Mouse (Mus musculus) kidney, postnatal 0 days (tissue): ENCODE measurements at regions not wholly inside any gene's neighbourhood (a gene's known extent, or its start where the extent isn't known, plus 50 kb on each side); places are given as distances from the start of the nearest gene placed in this dataset.

Experiments used
- ATAC-seq: fragments of 200-750 bp; cut with Nextera tagmentation; replicated peaks from 2 replicates; pipeline ENCODE4 v1.8.0; 2017; ENCODE audit warnings: low read depth, moderate number of reproducible peaks, moderate TSS enrichment, moderate library complexity; ENCODE audit not compliant: low FRiP score
- DNase-seq: peaks from one replicate; pipeline ENCODE4 v3.0.0-alpha.2; 2016; ENCODE audit warnings: low spot score
- H3K27ac ChIP-seq: fragments of 300-500 bp; sonication (generic); 2 replicates; pipeline ENCODE4 v1.5.1; 2014; ENCODE audit warnings: mild to moderate bottlenecking
- H3K27me3 ChIP-seq: fragments of 300-500 bp; sonication (generic); 2 replicates; pipeline ENCODE4 v1.6.1; 2014; ENCODE audit warnings: low read length, mixed read lengths; ENCODE audit not compliant: insufficient read depth
- H3K36me3 ChIP-seq: fragments of 300-500 bp; sonication (generic); 2 replicates; pipeline ENCODE4 v1.6.1; 2014; ENCODE audit warnings: low read length, mixed read lengths; ENCODE audit not compliant: insufficient read depth
- H3K4me1 ChIP-seq: fragments of 300-500 bp; sonication (generic); replicated peaks from 2 replicates; pipeline ENCODE4 v1.6.1; 2014; ENCODE audit warnings: antibody characterized with exemption, low read length, mixed read lengths; ENCODE audit not compliant: insufficient read depth
- H3K4me2 ChIP-seq: fragments of 300-500 bp; sonication (generic); 2 replicates; pipeline ENCODE4 v1.6.1; 2014; ENCODE audit warnings: mild to moderate bottlenecking, low read length, moderate library complexity, mixed read lengths
- H3K4me3 ChIP-seq: fragments of 300-500 bp; sonication (generic); replicated peaks from 2 replicates; pipeline ENCODE4 v1.5.1; 2014; ENCODE audit warnings: low read depth, low read length
- H3K9ac ChIP-seq: fragments of 300-500 bp; sonication (generic); 2 replicates; pipeline ENCODE4 v1.6.1; 2014; ENCODE audit warnings: low read depth, low read length
- H3K9me3 ChIP-seq: fragments of 300-500 bp; sonication (generic); replicated peaks from 2 replicates; pipeline ENCODE4 v1.6.1; 2016; ENCODE audit warnings: low read length, inconsistent platforms, mixed read lengths
- CTCF ChIP-seq: IDR thresholded peaks from 2 replicates; pipeline ENCODE4 v1.5.1; 2016; ENCODE audit warnings: antibody characterized with exemption, low read depth, mild to moderate bottlenecking, moderate library complexity
- WGBS: fragments of 180-500 bp; shearing (Covaris S2); extraction: QIAGEN DNeasy Blood & Tissue Kit; methylation state at CpG from one replicate; pipeline ENCODE4 v1.1.7; 2014; 5-methylcytosine and 5-hydroxymethylcytosine counted together

DNA sequence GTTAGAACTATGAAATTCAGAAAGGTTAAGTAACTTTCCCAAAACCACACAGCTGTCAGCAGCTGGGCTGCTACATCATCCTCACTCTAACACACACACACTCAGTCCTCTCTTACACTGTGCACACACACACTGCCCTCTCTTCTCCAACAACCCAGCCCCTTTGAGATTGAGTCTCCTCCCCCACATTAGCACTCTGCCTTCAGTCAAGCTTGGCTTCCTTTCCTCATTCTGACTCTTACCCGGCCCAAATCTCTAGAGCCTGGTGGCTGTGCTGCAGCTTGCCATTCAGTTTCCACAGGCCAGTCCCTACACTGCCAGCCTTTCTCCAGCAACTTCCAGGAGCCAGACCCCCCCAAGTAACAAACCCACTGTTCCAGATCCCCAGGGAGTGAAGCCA, 602.0 kb upstream of the Adam5 start:
- H3K27ac ChIP-seq = no peak overlapping the region
- DNase-seq = peak; percentile 56
- H3K9me3 ChIP-seq = no peaks in the 10 kb centered on the region
- no peak overlapping the region for H3K4me3 ChIP-seq
- no peak overlapping the region for H3K4me2 ChIP-seq
- no peaks in the 10 kb centered on the region for H3K36me3 ChIP-seq
- no peaks in the 10 kb centered on the region for H3K27me3 ChIP-seq
- no peak overlapping the region for H3K9ac ChIP-seq
- TF ChIP-seq CTCF = no peak
- peaks cover 16% of the 10 kb centered on the region for H3K4me1 ChIP-seq
- no peak; the same call in 1 of the 2 replicates for ATAC-seq
- 30% methylated on average over 1 of the region's 1 CpGs for WGBS

DNA sequence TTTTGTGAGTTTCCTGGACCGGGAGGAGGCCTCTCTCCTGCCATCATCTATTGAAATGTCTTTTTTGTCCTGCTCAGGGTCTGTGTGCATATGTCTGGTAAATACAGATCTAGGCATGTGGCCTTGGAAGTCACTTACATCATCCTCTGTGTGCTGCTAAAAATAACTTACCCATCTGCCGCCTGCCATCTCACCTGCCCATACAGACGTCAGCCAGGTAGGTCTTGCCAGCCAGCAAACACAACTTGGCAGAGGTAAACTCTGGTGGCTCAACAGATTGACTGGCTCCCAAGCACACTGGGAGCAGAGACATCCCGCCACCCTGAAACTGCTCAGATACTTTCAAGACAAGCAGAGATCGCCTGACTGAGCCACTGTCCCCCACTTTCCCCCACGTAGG, 597.3 kb upstream of the Adam5 start:
- WGBS = 91% methylated on average over 6 of the region's 6 CpGs
- Histone ChIP-seq H3K9me3 (no peaks in the 10 kb centered on the region; the same call in 1 of the 2 replicates), H3K4me1 (no peaks in the 10 kb centered on the region), H3K4me2 (no peak overlapping the region), H3K36me3 (no peaks in the 10 kb centered on the region), H3K27ac (no peak overlapping the region), H3K4me3 (no peak overlapping the region), H3K27me3 (no peaks in the 10 kb centered on the region), H3K9ac (no peak overlapping the region)
- no peak for TF ChIP-seq CTCF
- ATAC-seq (no peak), DNase-seq (no peak)

DNA sequence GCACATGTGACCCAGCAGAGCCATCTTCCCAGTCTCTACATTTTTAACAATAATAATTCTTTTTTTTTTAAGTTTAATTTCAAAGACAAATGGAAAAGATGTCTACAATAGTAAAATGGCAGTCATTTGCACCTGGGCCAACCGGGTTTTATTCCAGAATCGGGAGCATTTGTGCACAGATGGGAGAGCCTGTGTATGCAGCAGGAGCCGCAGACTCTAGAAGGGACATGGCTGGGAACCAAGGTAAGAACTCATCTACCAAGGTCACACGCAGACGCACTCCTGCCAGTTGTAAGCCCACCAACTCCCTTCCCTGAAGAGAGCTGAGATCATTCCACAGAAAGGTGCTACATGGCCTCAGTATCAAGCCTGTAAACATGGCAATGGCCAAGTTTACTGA, 586.4 kb upstream of the Adam5 start:
- H3K27me3 ChIP-seq = no peaks in the 10 kb centered on the region
- H3K4me3 ChIP-seq = no peak overlapping the region
- no peaks in the 10 kb centered on the region for H3K4me1 ChIP-seq
- H3K36me3 ChIP-seq = no peaks in the 10 kb centered on the region
- H3K9me3 ChIP-seq = no peaks in the 10 kb centered on the region
- ATAC-seq = no peak
- WGBS = 94% methylated on average over 5 of the region's 5 CpGs
- DNase-seq = no peak
- TF ChIP-seq CTCF = no peak
- no peak overlapping the region for H3K9ac ChIP-seq
- H3K27ac ChIP-seq = no peak overlapping the region
- no peak overlapping the region for H3K4me2 ChIP-seq

DNA sequence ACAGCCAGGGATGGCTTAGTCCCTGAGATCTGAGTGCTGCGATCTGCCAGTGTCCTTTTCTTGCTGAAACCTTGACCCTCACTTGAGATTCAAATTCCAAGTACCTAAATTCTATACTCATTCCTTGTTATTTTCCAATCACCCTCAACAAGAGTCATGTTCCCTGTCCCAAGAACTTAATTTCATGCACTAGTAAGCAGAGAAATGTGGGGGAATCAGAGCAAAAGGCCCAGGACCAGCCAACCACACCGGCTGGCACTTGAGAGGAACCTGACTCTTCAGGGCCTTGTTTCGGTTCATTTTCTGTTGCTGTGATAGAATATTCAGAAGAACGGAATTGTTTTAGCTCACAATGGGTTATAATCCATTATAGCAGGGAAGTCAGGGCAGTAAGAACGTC, 583.7 kb upstream of the Adam5 start:
- no peaks in the 10 kb centered on the region for H3K27me3 ChIP-seq
- ATAC-seq (no peak), DNase-seq (peak; percentile 82)
- no peaks in the 10 kb centered on the region for H3K9me3 ChIP-seq
- no peak for TF ChIP-seq CTCF
- no peaks in the 10 kb centered on the region for H3K4me1 ChIP-seq
- peak overlapping the region; percentile 32; the same call in 1 of the 2 replicates for H3K27ac ChIP-seq
- H3K4me3 ChIP-seq = no peak overlapping the region
- H3K36me3 ChIP-seq = no peaks in the 10 kb centered on the region
- H3K4me2 ChIP-seq = no peak overlapping the region
- 52% methylated on average over 5 of the region's 5 CpGs for WGBS
- H3K9ac ChIP-seq = no peak overlapping the region

DNA sequence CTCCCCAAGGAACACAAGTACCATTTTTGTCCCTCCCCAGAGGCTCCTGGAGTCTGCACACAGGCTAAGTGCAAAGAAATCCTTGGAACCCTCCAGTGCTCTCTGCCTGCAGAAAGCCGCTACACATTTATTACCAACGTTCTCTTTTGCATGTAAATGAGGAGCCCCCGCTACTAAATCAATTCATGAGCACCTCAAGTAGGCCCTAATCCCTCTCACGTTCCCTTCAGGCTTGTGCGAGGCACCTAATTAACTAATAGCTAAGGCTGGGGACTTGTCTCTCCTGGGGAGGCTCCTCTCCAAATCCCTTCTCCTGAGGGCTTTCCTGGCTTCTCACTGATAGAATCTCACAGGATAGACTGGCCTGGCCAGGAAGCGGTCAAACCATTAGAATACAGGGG, 568.6 kb upstream of the Adam5 start:
- H3K4me2 ChIP-seq = no peak overlapping the region
- WGBS = 39% methylated on average over 6 of the region's 6 CpGs
- H3K27ac ChIP-seq = no peak overlapping the region
- no peak overlapping the region for H3K4me3 ChIP-seq
- no peaks in the 10 kb centered on the region for H3K27me3 ChIP-seq
- DNase-seq (no peak), ATAC-seq (no peak)
- peaks cover 15% of the 10 kb centered on the region; the same call in 1 of the 2 replicates for H3K4me1 ChIP-seq
- H3K9me3 ChIP-seq = no peaks in the 10 kb centered on the region
- H3K36me3 ChIP-seq = no peaks in the 10 kb centered on the region
- no peak for TF ChIP-seq CTCF
- no peak overlapping the region for H3K9ac ChIP-seq

DNA sequence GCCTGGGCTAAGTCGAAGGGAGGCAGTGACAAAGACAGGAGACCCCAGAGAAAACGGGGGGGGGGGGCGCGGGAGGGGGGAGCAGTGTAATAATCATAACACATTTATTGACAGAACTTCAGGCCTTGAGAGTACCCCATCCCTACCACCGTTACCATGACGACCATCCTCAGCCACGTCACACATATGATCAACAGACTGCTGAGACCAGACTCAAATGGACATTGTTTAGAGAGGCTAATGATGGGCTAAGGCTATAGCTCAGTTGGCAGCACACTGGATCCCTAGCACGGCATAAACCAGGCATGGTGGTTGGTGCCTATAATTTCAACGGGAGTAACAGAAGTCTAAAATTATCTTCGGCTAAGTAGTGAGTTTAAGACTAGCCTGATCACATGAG, 565.8 kb upstream of the Adam5 start:
- DNase-seq = no peak
- Histone ChIP-seq H3K9ac (no peak overlapping the region), H3K36me3 (no peaks in the 10 kb centered on the region), H3K27me3 (no peaks in the 10 kb centered on the region), H3K4me3 (no peak overlapping the region), H3K9me3 (no peaks in the 10 kb centered on the region), H3K4me1 (peaks cover 15% of the 10 kb centered on the region; the same call in 1 of the 2 replicates), H3K27ac (no peak overlapping the region), H3K4me2 (no peak overlapping the region)
- TF ChIP-seq CTCF = no peak
- WGBS = 69% methylated on average over 8 of the region's 10 CpGs
- no peak for ATAC-seq

DNA sequence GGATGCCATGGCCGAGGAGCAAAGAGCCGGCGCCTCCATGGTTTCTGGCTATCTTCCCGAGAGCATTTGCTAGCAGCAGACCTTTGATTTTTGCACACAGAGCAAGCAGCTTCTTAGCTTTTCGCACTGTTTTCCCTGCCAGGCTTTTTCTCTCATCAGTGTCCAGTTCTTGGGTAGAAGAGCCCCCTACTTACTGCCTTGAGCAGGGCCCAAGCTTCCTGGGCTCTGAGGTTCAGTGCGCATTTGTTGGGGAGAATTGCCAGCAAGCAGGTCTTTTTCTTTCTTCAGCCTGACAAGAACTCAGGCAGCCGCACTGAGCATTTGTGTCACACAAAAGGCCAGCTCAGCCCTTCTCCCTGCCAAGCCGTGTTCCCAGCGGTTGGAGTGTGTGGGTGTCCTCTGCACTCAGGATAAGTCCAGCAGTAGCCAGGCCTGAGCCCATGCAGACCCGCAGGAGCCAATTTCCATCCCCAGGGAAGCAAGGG, 565.2 kb upstream of the Adam5 start:
- Histone ChIP-seq H3K9ac (no peak overlapping the region), H3K27ac (no peak overlapping the region), H3K9me3 (no peaks in the 10 kb centered on the region), H3K4me3 (no peak overlapping the region), H3K4me2 (no peak overlapping the region), H3K4me1 (peaks cover 15% of the 10 kb centered on the region; the same call in 1 of the 2 replicates), H3K36me3 (no peaks in the 10 kb centered on the region), H3K27me3 (no peaks in the 10 kb centered on the region)
- ATAC-seq = no peak
- no peak for DNase-seq
- 49% methylated on average over 10 of the region's 10 CpGs for WGBS
- TF ChIP-seq CTCF = no peak
